Mouse (Mus musculus) CH12.LX (cell line): ENCODE measurements at regions not wholly inside any gene's neighbourhood (a gene's known extent, or its start where the extent isn't known, plus 50 kb on each side); places are given as distances from the start of the nearest gene placed in this dataset.
"Not testable (repeated sequence)": the region's sequence is repeated elsewhere in the genome, so short reads cannot be mapped to it uniquely, and the experiment has no call there.

Source experiments
- DNase-seq: peaks from one replicate; pipeline ENCODE4 v3.0.0-alpha.2; 2013; ENCODE audit errors: extremely low read depth
- H3K27ac ChIP-seq: 2 replicates; pipeline ENCODE4 v1.5.1; 2012; ENCODE audit warnings: low read depth, mild to moderate bottlenecking, control low read depth, moderate library complexity; ENCODE audit not compliant: insufficient read depth
- H3K27me3 ChIP-seq: replicated peaks from 2 replicates; pipeline ENCODE3; 2012; ENCODE audit warnings: inconsistent platforms
- H3K36me3 ChIP-seq, 2 experiments: replicated peaks in 1 of 2; 2 replicates each; pipeline versions ENCODE3 to v1.6.1; 2012; ENCODE audit warnings: inconsistent platforms in 1 of 2, low read length in 1 of 2, mild to moderate bottlenecking in 1 of 2, mixed read lengths in 1 of 2, moderate library complexity in 1 of 2; ENCODE audit not compliant: control insufficient read depth in 1 of 2, insufficient read depth in 1 of 2
- H3K4me1 ChIP-seq, 2 experiments: 2 replicates each; pipeline ENCODE4 v1.6.1; 2012; ENCODE audit warnings: inconsistent platforms in 1 of 2, moderate library complexity in 1 of 2; ENCODE audit not compliant: insufficient read depth in 2 of 2, control insufficient read depth in 1 of 2
- H3K4me2 ChIP-seq: 2 replicates; pipeline ENCODE4 v1.6.1; 2012; ENCODE audit warnings: low read depth, mild to moderate bottlenecking, control low read depth; ENCODE audit not compliant: poor library complexity, insufficient read depth, severe bottlenecking
- H3K4me3 ChIP-seq, 3 experiments: fragments of 150-350 bp in 1 of 3; sonication (generic) in 1 of 3; replicated peaks in 1 of 3; 2 replicates each; pipeline versions ENCODE3 to v1.5.1; 2011 to 2012; ENCODE audit warnings: low read depth in 2 of 3, low read length in 2 of 3, mild to moderate bottlenecking in 2 of 3, moderate library complexity in 2 of 3, control low read depth in 1 of 3, improper control_type of control experiment in 1 of 3, inconsistent platforms in 1 of 3, mixed read lengths in 1 of 3; ENCODE audit not compliant: poor library complexity in 1 of 3
- H3K79me2 ChIP-seq: replicated peaks from 2 replicates; pipeline ENCODE4 v1.6.1; 2012; ENCODE audit warnings: mild to moderate bottlenecking, moderate library complexity; ENCODE audit not compliant: control insufficient read depth, poor library complexity, insufficient read depth, severe bottlenecking; ENCODE audit errors: extremely low read depth
- H3K9ac ChIP-seq: 2 replicates; pipeline ENCODE4 v1.6.1; 2012; ENCODE audit warnings: low read depth, mild to moderate bottlenecking, control low read depth, moderate library complexity; ENCODE audit not compliant: insufficient read depth
- H3K9me3 ChIP-seq: replicated peaks from 2 replicates; pipeline ENCODE3; 2012; ENCODE audit warnings: low read length, inconsistent platforms, mixed read lengths
- dilution Hi-C: fragments of 300-500 bp; cut with MboI; formaldehyde crosslinking; loops from 2 replicates; pipeline ENCODE4 v1.14.3; 2020; ENCODE audit warnings: low sequenced_read_pairs; ENCODE audit not compliant: extremely low pct_unique_long_range_greater_than_20kb, extremely low pct_ligation_motif_present
- in situ Hi-C: fragments of 300-500 bp; cut with MboI; formaldehyde crosslinking; loops from 3 replicates; pipeline ENCODE4 v1.14.3; 2019; ENCODE audit warnings: low sequenced_read_pairs, low pct_ligation_motif_present, low pct_unique_long_range_greater_than_20kb, mixed read lengths

DNA sequence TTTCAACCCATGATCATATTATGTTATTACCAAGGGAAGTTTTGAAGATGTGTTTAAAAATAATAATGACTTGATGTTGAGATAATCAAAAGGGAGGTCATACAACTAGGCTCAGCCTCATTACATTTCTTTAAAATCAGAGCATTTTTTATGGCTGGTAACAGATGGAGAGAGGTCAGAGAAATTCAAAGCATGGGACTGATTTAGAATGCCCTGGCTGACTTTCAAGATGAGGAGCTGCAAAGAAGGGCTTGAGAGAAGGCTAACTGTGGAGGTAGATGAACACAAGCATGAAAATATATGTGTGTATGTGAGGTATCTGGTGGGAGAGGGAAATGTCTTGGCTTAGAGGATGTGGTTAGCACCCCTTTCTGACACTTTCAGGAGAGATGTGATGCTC, 502.6 kb upstream of the Gdi2 start:
- H3K4me1 ChIP-seq, H3K27ac ChIP-seq, H3K4me2 ChIP-seq, H3K9me3 ChIP-seq, in situ Hi-C loops, H3K27me3 ChIP-seq, DNase-seq, H3K4me3 ChIP-seq, H3K9ac ChIP-seq, dilution Hi-C loops, H3K79me2 ChIP-seq, H3K36me3 ChIP-seq: not testable (repeated sequence)

DNA sequence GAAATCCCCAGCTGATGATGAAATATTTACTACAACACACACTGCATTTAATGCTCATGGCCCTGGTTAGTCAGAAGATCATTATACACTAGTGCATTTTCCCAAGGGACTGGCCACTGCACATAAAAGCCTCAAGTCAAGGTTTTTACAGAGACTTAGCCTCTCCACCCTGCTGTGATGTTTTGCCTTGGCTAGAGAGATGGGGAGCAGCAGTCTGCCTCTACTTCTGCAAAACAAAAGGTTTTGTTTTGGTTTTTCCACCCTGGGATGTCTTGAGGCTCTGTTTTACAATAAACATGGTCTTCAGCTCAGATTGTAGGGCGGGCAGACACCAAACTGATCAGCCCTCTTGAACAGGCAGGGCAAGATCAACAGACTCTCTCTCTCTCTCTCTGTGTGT, 500.9 kb upstream of the Gdi2 start:
- H3K4me1 ChIP-seq, H3K79me2 ChIP-seq, H3K4me2 ChIP-seq, H3K9ac ChIP-seq, H3K4me3 ChIP-seq, H3K27me3 ChIP-seq, dilution Hi-C loops, H3K27ac ChIP-seq, H3K9me3 ChIP-seq, H3K36me3 ChIP-seq, in situ Hi-C loops: not testable (repeated sequence)
- peak; percentile 16 for DNase-seq

DNA sequence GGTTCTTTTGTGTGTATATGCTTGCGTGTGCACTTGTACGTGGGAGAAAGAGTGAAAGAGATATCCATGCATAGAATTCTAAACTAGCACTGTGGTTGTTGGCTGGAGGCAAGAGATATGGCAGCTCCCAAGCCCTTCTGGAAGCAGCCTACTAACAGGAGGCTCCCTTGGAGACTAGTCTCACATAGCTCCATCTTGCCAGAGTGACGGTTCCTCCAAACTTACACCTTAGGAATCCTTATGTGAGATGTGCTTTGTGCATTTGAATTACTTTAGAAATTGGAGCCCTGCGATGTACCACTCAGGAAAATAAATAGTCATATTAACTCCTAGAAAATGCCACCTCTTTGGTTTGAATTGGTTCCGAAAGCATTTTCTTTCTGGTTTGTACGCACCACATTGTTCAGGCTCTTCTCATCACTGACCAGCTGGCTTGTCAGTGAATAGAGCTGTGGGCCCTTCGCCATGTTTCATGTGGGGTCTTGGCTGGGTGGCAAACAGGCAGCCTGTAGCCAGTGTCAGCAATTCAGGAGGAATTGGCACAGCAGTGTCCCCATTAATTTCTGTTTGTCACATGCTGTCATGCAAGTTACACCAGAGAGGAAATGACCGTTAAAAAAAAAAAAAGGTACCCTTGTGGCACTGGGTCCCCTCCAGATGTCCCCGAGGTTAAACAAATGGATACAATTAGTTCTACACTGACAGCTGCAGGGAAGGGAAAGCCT, 491.3 kb upstream of the Gdi2 start:
- H3K36me3 ChIP-seq, H3K4me3 ChIP-seq, H3K27ac ChIP-seq, in situ Hi-C loops, H3K9ac ChIP-seq, H3K4me1 ChIP-seq, dilution Hi-C loops, H3K27me3 ChIP-seq, DNase-seq, H3K4me2 ChIP-seq, H3K9me3 ChIP-seq, H3K79me2 ChIP-seq: not testable (repeated sequence)

DNA sequence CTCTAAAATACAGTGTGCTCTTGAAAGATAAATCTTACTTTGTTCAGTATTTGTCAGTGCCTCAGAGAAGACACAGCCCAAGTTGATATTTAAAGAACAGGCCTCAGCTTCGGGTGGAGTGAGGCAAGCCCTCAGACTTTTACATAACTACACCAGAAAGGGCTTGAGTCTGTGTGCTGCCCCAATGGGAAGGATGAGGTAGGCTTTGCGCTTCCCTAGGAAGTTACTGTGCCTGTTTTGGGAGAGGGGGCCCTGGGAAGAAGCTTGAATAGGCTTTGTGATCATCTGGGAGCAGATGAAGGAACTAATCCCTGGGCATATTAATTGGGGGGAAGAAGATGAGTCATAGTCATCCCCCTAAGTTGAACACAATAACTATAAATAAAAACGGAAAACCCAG, 454.4 kb upstream of the Gdi2 start:
- H3K27ac ChIP-seq, H3K79me2 ChIP-seq, H3K36me3 ChIP-seq, dilution Hi-C loops, H3K9me3 ChIP-seq, H3K9ac ChIP-seq, H3K4me2 ChIP-seq, H3K27me3 ChIP-seq, in situ Hi-C loops, H3K4me3 ChIP-seq, DNase-seq, H3K4me1 ChIP-seq: not testable (repeated sequence)

DNA sequence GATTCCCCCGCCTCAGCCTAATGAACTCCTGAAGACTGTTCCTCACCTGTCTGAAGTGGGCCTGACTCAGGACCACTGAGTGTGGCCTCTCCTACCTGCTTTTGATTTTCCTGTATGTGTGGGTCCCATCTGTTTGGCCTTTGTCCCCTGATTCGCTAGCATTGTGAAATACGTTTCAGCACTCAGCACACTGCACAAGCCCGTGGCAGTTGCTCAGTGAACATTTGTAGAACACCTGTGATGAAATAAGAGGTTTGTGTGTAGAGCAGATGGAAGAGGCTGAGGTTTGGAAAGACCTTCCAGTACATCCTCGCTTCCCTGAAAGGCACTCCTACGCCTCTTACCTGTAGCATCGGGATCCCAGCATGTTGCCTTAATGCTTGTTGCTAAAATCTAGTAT, 447.9 kb upstream of the Gdi2 start:
- H3K36me3 ChIP-seq, H3K9ac ChIP-seq, H3K9me3 ChIP-seq, H3K27me3 ChIP-seq, in situ Hi-C loops, H3K4me3 ChIP-seq, DNase-seq, H3K27ac ChIP-seq, H3K4me1 ChIP-seq, H3K4me2 ChIP-seq, dilution Hi-C loops, H3K79me2 ChIP-seq: not testable (repeated sequence)

DNA sequence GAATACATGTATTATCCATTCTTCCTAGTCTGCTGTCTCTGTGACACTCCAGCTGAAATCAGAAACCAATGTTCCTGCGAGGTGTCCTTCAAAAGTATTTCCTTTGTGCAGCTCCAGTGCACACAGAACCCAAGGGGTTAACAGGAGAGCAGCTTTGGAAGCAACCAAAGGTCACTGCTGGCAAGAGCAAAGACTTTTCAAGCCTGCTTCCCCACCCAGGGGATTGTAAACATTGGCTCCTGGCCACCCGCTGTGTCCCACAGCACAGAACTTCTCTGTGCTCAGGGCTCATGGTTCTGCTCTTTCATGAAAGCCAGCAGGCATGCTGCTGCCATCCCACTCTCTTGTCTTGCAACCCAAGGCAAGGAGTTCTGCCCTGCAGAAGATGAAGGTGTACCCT, 431.3 kb upstream of the Gdi2 start:
- H3K27ac ChIP-seq, H3K4me3 ChIP-seq, H3K27me3 ChIP-seq, H3K79me2 ChIP-seq, H3K36me3 ChIP-seq, in situ Hi-C loops, H3K9me3 ChIP-seq, DNase-seq, H3K9ac ChIP-seq, H3K4me1 ChIP-seq, H3K4me2 ChIP-seq, dilution Hi-C loops: not testable (repeated sequence)
